Mouse (Mus musculus) CD8-positive naive resting alpha-beta T cell, adult 57 days (primary cell): Measurements from ENCODE around the gene Bmp10. TPM values are rescaled to one million over a fixed set of nuclear protein-coding genes. Genes with fewer than 3 reads are reported as not detected.

ENCODE experiments used
- total RNA-seq: library from RNA; stranded (reverse); gene quantifications from one replicate; pipeline ENCODE4 v1.2.4, GENCODE M21; 2023

Bmp10 gene
- total RNA-seq = not detected

GRCm38 (mm10) chr6:87428487-87429044 lies at the start of gene Bmp10:
TSS of gene Bmp10 (plus strand) at chr6:87428994.

GRCm38 (mm10) chr6:87388877-87389276 lies 39.9 kb upstream of the Bmp10 start, which contains the start of gene Gkn3:
TSS of gene Gkn3 (minus strand) at chr6:87388935.

Other genes starting within 250 kb of the Bmp10 start
- not detected for gene Antxr1, start 93.2 kb upstream of the Bmp10 start, total RNA-seq
- gene Gkn1, start 78.1 kb upstream of the Bmp10 start, total RNA-seq = not detected
- gene Gkn2, start 55.6 kb upstream of the Bmp10 start, total RNA-seq = not detected
- gene Gkn3, start 40.1 kb upstream of the Bmp10 start, total RNA-seq = not detected
- 78.8 TPM for gene Arhgap25, start 104.3 kb downstream of the Bmp10 start, total RNA-seq
- gene Prokr1, start 161.7 kb downstream of the Bmp10 start, total RNA-seq = 0.24 TPM
- gene Aplf, start 243.2 kb downstream of the Bmp10 start, total RNA-seq = 3.7 TPM